Mouse (Mus musculus): ENCODE data around the gene Tradd.

Tradd gene

DNA sequence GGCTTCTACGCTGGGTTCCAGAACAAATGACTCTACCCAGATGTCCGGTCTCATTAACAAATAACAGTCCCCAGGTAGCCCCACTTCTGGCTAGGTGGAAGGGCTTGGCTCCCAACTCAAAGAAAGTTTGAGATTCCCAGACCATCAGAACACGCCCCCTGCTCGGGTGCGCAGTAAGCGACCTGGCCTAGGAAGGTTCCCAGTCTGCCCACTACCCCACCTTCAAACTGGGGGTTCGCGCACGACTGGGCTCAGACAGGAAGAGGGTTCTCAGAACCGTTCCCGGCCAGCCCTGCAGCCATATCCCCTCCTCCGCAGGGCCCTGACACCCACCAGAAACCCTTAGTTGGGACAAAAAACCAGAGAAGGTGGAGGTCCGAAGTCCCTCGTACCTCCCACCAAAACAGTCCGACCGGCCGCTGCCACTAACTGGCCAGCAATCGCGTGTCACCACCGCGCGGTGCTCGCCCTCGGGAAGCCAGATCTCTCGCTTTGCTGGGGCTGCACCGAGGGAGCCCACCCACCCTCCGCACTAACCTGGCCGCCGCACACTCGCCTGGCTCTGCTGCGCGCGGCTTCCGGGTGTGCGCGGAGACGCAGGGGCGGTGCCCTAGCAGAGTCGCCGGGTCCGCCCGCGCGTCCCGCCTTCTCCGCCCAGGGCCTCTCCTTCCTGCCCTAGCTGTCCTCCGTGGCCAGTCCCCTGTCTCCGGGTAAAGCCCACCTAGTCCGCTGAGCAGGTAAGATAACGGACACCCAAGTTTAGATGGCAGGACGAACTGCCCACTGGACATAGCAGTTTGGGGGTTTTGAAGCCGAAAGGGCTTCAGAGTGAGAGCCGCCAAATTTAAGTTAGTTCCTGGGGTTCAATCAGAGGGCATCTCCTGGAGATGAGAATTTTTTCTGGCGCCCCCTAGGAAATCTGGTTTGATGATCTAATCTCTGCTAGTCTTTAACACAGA is at the start of gene Tradd, which contains the start of gene Fbxl8:
Tradd (minus strand) TSS at position 586 of the 959 bp plus-strand sequence.
Fbxl8 (plus strand) TSS at position 625 of the 959 bp plus-strand sequence.
- peak; percentile 80 for DNase-seq (ENCODE audit: low spot score)

DNA sequence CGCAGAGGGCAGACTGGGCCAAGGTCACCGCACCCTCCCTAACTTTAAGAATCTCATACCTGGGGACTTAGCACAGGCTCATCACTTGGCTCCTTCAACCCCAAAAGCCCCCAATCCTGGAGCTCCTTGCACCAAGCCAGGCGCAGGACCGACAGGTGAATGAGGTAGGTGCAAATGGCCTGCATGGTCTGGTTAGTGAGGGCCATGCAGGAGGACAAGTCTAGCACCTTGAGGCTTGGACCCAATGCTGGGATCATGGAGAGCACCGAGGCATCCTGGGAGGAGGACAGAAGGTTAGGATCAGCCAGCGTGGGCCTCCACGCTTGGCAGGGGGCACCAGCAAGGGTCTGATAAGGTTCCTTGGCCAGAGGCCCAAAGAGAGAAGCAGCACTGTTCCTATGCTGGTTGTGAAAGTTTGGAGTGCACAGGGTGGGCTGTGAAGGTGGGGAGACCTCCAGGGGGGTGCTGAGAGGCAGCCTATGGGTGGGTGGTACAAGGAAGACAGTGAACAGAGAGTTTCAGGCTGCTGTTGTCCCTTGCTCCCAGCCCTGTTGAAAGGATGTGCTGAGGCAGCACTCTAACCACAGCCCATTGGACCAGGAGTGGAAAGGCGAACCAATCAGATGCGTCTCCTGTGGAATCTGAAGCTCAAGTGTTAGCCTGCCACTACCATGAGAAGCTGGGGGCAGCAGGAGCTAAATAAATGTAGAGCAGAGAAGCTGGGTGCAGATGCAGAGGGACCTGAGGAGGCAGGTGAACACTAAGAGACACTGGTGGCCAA is 49.4 kb upstream of the Tradd start:
- no peak for DNase-seq (ENCODE audit: low spot score)

DNA sequence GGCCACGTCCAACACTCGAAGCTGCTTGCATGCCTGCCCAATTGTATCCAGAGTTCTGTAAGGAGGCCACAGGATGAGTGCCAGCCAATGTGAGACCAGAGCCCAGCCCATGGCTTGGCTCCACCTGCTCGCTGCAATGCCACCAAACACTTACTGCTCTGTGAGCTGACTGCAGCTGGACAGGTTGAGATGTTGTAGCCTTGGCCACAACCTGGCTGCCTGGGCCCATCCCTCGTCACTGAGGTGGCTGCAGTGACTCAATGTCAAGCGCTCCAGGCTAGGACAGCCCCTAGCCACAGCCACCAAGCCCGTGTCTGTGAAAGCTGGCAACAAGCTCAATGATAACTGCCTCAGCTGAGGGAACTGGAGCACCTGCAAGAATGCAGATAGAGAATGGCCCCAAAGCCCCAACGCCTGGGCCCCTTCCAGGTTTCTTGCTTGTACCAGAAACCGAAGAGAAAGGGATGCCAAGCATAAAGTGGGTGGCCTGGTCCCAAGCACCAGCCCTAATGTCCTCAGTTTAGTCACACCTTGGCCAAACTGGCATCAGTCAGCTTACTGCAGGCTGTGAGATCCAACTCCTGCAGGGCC is 48.6 kb upstream of the Tradd start:
- peak; percentile 3 for DNase-seq (ENCODE audit: low spot score)

DNA sequence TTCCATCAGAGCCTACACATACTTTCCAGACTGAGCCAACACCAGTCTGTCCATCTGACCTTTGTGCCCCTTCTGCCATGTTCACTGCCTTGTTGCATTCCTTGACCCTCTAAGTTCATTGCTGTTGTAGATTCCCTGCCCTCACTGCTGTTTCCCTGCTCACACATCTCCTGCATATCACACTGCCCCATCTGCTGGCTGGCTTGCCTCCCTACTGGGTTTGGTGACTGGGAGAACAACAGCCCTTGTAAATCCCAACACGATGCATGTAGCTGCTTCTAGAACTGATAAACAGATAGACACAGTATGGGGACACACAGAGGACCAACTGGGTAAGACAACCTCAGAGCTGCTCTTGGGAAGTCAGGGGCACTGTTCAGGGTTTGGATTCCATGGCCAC is 47.3 kb upstream of the Tradd start:
- DNase-seq (ENCODE audit: low spot score): no peak

DNA sequence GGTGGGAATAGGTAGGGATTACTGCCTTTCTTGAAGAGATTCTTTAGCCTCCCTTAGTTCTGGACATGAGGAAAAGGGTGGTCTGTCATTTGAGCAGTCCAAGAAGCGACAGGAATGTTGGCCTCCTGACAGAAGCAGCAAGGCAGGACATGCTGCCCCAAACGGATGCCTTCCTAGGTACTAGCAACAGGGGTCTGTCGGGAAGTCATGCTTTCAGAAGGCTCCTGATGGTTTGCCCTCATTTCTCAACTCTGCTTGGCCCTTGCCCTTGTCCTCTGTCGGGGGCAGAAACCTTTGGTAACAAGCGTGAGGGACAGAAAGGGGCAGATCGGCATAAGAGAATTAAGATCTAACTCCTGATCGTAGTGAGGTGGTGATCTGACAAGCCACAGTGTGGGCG is 45.7 kb upstream of the Tradd start:
- no peak for DNase-seq (ENCODE audit: low spot score)

DNA sequence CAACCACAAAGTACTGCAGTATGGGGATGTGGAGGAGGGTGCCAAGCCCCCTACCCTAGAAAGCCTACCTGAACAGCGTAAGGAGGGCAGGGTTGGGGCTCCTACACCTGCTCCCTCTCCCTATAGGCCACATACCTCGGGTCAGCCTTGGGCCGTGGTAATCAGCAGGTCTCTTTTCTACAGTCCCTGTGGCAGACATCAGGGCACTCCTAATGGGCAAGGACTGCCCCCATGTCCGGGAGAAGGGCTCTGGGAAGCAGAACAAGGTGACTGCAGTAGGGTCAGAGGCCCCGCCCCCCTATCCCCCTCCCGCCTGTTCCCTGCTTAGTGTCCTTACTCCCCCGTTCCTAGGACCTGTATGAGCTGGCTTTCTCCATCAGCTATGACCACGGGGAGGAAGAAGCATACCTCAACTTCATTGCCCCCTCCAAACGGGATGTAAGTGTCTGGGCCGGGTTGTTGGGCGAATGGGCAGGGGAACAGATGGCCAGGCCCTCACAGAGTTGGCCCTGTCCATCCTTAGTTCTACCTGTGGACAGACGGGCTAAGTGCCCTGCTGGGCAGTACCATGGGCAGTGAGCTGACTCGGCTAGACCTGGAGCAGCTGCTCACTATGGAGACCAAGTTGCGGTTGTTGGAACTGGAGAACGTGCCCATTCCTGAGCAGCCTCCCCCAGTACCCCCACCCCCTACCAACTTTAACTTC is 44.9 kb upstream of the Tradd start:
- no peak for DNase-seq (ENCODE audit: low spot score)

DNA sequence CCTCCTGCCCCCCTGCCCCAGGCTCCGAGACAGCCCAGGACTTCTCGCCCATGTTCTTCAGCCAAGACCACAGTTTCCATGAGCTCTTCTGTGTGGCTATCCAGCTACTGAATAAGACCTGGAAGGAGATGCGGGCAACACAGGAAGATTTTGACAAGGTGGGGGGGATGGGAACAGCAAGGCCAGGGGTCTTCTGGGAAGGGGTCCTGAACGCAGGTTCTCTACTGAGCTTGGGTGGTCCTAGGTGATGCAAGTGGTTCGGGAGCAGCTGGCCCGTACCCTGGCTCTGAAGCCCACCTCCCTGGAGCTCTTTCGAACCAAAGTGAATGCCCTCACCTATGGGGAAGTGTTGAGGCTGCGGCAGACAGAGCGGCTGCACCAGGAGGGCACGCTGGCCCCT is 44.0 kb upstream of the Tradd start:
- DNase-seq (ENCODE audit: low spot score): no peak

DNA sequence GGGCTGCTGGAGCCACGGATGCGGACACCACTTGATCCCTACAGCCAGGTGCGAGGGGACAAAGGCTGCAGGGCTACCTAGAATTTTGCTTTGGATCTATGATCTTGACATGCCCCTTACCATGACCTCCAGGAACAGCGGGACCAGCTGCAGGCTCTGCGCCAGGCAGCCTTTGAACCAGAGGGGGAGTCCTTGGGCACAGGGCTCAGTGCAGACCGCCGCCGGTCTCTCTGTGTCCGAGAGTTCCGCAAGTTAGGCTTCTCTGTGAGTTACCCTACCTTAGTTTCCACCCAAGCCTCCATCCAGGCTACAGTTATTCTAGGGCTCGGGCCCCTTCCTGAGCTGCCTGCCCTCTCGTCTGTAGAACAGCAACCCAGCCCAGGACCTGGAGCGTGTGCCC is 43.3 kb upstream of the Tradd start:
- DNase-seq (ENCODE audit: low spot score): peak; percentile 7

DNA sequence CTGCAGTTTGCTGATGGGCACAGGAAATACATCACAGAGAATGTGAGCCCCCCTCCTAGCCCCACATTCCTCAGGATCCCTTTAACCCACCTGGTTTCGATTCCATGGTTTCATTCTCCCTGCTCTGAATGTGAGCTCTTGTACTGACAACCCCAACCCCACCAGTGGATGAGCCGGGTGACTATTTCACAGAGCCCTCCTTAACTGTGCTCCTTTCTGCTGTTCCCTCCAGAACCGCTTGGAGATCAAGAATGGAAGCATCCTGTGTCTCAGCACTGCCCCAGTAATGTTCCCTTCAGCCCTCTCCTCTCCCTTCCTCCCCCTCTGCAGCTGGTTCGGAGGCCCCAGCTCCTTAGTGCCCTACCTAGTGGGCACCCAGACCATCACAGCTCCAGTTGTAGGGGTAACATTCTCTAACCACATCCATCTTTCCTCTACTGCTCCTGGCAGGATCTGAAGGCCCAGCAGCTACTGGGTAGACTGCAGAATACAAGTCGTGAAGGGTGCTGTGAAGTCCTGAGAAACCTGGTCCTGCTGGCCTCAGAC is 41.8 kb upstream of the Tradd start:
- DNase-seq (ENCODE audit: low spot score): no peak

DNA sequence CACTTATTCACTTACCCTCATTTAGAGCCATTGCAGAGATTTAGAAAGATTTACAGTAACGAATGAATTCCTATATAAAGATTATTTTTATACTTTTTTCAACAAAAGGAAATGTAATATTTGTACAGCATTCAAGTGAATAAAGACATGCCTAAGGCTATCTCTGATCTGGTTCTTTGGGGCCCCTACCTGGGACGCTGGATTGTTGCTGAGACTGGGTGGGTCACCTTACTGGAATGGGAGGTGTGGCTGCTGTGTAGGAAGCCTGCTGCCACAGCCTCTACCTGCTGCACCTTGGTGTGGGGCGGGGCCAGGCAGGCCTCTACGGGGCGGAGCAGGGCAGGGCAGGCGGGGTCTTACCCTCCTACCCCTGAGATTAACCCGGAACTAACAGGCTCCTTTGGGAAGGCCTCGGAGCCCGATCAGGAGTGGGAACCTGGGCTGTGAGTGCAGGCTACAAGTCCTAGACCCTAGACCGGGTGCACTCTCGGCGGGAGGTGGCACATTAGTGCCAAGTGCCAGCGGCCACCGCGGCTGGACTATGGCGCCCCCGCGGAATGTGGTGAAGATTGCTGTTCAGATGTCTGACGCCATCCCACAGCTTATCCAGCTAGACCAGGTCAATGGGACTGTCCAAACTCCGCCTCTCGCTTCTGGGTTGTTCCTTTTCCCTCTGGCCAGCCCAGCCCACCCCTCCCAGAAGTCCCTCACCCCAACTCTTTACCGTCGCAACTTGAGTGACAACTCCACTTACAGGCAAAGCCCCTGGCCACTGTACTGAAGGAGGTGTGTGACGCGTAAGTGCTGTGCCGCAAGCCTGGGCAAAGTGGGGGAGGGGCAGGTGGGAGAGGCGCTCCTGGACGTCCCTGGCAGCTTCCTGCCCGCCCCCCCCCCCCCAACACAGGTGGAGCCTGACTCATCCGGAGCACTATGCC is 41.1 kb upstream of the Tradd start, which contains the start of gene Elmo3:
Elmo3 (plus strand) TSS at position 391 of the 935 bp plus-strand sequence.
- DNase-seq (ENCODE audit: low spot score): peak; percentile 68

DNA sequence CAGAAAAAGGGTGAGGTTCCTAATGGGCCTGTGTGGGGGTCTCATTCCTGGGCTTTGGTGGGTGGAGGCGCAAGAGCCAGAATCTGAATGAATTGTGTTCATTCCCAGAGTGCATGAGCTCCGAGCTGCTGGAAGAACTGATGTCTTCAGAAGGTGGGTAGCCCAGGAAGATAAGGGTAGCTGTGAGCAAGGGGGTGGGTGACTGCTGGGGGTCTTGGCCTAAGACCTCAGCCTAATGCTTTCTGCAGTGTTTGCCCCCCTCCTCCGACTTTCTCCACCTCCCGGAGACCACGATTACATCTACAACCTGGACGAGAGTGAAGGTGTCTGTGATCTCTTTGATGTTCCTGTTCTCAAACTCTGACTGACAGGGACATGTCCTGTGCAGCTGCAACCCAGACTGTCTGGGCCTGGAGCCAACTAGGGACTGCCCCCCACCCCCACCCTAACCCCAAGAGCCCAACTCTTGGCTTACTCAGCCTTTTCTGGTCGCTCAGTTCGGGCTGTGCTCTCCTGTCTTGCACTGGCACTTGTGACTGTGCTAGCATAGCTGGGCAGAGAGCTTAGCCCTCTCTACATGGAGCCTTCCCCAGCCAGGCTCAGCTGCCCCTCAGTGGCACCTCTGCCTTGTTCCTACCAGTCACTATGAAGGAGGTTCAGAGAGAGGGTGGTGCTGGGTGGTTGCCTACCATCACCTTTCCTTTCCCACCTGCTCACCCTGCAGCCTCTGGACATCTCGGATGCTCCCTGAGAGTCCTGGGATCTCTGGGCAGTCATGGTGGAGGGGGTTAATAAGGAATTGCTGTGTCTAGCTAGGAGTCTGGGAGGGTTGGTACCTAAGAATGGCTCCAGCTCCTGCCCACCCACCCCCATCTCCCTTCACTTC is 40.2 kb upstream of the Tradd start:
- no peak for DNase-seq (ENCODE audit: low spot score)

DNA sequence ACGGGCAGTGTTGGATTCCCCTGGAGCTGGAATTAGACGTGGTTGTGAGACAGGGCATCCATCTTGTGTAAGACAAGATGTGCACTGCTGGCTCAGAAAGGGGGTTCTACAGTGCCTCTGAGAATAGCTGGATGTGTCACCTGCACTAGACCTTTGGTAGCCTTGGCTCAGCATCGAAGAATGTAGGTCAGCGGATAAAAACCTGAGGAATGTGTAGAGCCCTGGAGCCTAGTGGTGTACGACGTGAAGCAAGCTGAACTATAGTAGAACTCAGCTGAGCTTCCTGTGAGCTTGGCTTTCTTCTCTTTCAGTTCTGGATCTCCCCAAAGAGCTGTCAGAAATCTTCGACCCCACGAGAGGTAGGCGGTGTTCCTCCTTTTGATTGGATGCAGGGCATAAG is 39.5 kb upstream of the Tradd start:
- DNase-seq (ENCODE audit: low spot score): no peak

DNA sequence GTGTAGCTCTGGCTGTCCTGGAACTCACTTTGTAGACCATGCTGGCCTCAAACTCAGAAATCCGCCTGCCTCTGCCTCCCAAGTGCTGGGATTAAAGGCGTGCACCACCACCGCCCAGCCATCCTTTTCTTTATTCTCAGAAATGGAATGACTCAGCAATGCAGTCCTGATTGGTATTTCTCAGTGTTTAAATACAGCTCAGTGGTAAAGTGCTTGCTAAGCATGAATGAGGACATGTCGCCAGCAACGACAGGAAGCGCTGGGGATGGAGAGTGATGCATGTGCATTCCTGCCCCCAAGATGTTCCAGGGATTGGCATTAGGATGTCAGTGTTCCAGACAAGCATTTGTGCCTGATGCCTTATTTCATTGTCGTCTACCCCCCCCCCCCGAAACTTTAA is 39.0 kb upstream of the Tradd start:
- no peak for DNase-seq (ENCODE audit: low spot score)

DNA sequence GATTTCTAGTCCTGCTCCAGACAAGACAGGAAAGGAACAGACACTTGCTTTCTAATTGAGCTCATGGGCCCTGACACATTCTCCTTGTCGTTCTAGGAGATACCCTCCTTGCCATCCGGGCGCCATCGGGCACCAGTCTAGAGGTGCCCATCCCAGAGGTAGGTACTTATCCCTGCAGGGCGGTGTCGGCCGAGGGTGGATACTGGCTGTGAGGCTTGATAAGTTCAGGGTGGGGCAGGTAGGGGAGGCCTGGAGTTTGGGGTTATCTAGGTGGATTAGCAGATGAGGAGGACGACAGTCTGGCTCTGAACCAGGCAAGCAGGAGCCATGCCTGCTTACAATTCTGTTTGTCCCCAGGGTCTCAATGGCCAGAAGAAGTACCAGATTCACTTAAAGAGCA is 35.6 kb upstream of the Tradd start:
- no peak for DNase-seq (ENCODE audit: low spot score)

DNA sequence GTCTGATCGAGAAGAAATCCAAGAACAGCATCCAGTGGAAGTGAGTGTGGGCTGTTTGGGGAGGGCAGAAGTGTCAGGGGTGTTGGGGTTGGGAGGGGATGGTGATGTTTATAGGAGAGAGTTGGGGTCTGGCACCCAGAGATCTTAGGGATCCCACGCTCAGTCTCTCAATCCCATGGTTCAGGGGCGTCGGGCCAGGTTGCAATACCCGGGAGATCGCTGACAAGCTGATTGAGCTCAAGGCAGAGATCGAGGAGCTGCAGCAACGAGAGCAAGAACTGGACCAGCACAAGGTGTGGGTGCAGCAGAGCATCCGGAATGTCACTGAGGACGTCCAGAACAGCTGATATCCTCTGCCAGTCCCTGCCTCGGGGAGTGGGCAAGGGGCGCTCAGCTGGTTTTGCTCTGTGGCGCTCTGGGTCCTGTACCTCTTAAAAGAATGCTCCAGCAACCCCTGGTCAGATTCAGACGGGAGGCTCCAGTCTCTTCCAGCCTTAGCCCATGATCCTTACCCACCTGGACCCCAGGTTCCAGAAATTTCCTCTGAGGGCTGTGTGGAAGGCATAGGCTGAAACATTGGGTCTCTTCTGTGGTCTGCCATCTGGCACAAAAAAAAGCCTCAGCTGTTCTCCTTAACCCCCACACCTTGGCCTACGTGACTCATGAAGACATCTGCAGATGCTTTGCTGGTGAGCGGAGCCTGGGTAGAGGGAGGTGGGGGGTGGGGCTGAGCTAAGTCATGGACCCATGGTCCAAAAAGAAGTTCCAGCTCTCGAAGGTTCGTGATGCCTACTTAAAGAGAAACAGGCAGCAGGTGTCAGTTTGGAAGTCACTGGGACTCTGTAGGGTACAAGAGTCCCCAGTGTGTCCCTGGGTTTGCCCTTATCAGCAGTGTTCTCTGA is 34.2 kb upstream of the Tradd start:
- DNase-seq (ENCODE audit: low spot score): no peak

DNA sequence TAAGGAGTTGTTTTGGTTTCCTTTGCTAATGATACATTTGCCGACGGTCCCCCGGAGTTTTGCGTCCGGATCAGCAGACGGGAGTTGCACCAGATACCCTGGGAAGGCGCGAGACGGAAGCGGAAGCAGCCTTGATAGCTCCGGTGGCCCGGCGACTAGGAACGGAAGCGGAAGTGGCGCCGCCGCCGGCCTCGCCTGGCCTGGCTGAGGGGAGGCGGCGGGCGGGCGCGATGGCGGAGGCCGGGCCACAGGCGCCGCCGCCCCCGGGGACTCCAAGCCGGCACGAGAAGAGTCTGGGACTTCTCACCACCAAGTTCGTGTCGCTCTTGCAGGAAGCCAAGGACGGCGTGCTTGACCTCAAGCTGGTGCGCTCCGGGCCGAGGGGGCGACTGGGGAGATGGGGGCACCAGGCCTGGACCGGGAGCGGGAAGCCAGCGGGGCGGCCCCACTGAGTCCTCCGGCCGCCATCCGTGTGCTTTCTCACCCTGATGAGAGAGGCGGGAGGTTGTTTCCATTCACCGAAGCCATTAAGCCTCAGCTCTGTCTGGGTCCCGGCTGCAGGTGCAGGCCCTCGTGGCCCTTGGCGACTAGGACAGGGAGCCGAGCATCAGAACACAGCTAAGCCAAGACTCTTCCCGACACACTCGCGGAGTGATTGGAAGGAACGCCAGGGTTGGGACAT is 33.2 kb upstream of the Tradd start, which contains the start of gene E2f4:
E2f4 (plus strand) TSS at position 153 of the 682 bp plus-strand sequence.
- DNase-seq (ENCODE audit: low spot score): peak; percentile 89

DNA sequence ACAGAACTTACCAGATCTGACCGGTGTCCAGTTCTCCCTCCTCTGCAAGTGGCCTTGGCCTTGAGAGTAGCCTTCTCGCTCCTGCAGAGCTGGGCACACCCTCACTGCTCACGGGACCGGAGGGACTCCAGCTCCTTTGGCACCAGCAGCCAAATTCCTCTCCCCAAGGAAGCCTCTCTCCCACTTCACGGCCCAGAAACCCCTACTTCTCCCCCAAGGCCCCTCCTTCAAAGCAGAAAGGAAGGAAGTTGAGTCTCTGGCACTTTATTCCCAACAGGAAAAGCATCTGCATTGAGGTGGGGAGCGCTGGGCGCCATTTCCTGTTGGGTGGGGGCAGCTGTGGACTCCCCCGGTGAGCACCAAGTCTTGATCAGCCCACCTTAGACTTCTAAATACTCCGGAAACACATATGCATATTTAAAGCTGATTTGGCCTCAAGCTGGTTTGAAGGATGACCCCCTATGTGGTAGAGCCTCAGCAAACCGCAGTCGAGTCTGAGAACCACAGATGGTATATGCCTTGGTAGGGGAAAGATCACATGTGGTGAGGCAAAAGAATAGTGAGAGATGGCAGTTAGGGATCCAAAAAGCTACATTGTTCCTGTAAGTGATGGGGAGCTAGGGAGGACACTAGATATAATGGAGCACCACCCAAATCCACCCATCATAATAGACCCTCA is 31.6 kb upstream of the Tradd start, which contains the start of gene Exoc3l:
Exoc3l (minus strand) TSS at position 207 of the 679 bp plus-strand sequence.
- peak; percentile 51 for DNase-seq (ENCODE audit: low spot score)

Data from ovary, postnatal 36 days (tissue).